Mouse (Mus musculus): Measurements from ENCODE around the gene S100a11. TPM values are rescaled to one million over a fixed set of nuclear protein-coding genes. Genes with fewer than 3 reads are reported as not detected.

Gene S100a11
- polyA plus RNA-seq (2012; fragmentation: generic; extraction: Trizol): 1,972 TPM

- H3K36me3 ChIP-seq (ENCODE audit: control insufficient read depth, insufficient read depth): peaks cover 22% of the 10 kb centered on the region
These were observed at the start of gene S100a11 for GRCm38 (mm10) chr3:93520330-93521193. Gene S100a11 (plus strand): TSS chr3:93520488.

GRCm38 (mm10) chr3:93480053-93480452, 40.2 kb upstream of the S100a11 start:
- Histone ChIP-seq H3K4me2 (ENCODE audit: low read depth) (no peak overlapping the region), H3K79me2 (ENCODE audit: control insufficient read depth, insufficient read depth) (no peaks in the 10 kb centered on the region), H3K36me3 (ENCODE audit: control insufficient read depth, insufficient read depth) (no peaks in the 10 kb centered on the region), H3K27me3 (ENCODE audit: control insufficient read depth, insufficient read depth, insufficient read length) (no peaks in the 10 kb centered on the region), H3K4me3 (no peak overlapping the region), H3ac (ENCODE audit: control insufficient read depth, insufficient read length) (no peak overlapping the region)
- TF ChIP-seq USF1 (IDR thresholded peaks at IDR 0.05; ENCODE audit: low read depth) (no peak), TCF3 (IDR thresholded peaks at IDR 0.05; ENCODE audit: insufficient read length, low read depth) (no peak), POLR2A (IDR thresholded peaks at IDR 0.05; ENCODE audit: insufficient read length, low read depth) (no peak), MAX (IDR thresholded peaks at IDR 0.05; ENCODE audit: low read depth) (no peak), MYOD1 (IDR thresholded peaks at IDR 0.05; ENCODE audit: control insufficient read depth in 1 of 3, insufficient read length in 2 of 3, low read depth in 2 of 3) (no peak), TCF12 (IDR thresholded peaks at IDR 0.05; ENCODE audit: insufficient read depth, poor library complexity, severe bottlenecking) (no peak), E2F4 (IDR thresholded peaks at IDR 0.05; ENCODE audit: insufficient read depth) (no peak), SRF (IDR thresholded peaks at IDR 0.05; ENCODE audit: control insufficient read depth, insufficient read length, low read depth) (no peak), POLR2AphosphoS2 (IDR thresholded peaks at IDR 0.05; ENCODE audit: insufficient read length, low read depth) (no peak), CEBPB (IDR thresholded peaks at IDR 0.05; ENCODE audit: insufficient read depth, poor library complexity, severe bottlenecking) (no peak), MYOG (IDR thresholded peaks at IDR 0.05; ENCODE audit: control insufficient read depth in 1 of 3, insufficient read depth in 1 of 3, insufficient read length in 2 of 3, low read depth in 2 of 3) (no peak), REST (IDR thresholded peaks at IDR 0.05; ENCODE audit: insufficient read depth, insufficient read length) (no peak)

More at GRCm38 (mm10) chr3:93520330-93521193, at the start of gene S100a11:
- TF ChIP-seq POLR2AphosphoS2 (IDR thresholded peaks at IDR 0.05; ENCODE audit: insufficient read length, low read depth): peak; percentile 86
- peak; percentile 68 for TF ChIP-seq POLR2A (IDR thresholded peaks at IDR 0.05; ENCODE audit: insufficient read length, low read depth)
- TF ChIP-seq MYOD1 (IDR thresholded peaks at IDR 0.05; ENCODE audit: control insufficient read depth in 1 of 3, insufficient read length in 2 of 3, low read depth in 2 of 3): no peak
- no peak for TF ChIP-seq E2F4 (IDR thresholded peaks at IDR 0.05; ENCODE audit: insufficient read depth)
- TF ChIP-seq MYOG (IDR thresholded peaks at IDR 0.05; ENCODE audit: control insufficient read depth in 1 of 3, insufficient read depth in 1 of 3, insufficient read length in 2 of 3, low read depth in 2 of 3): no peak
- TF ChIP-seq SRF (IDR thresholded peaks at IDR 0.05; ENCODE audit: control insufficient read depth, insufficient read length, low read depth): no peak
- Histone ChIP-seq H3K27me3 (ENCODE audit: control insufficient read depth, insufficient read depth, insufficient read length) (no peaks in the 10 kb centered on the region), H3K4me3 (peak within 1 kb of the TSS; percentile 65), H3ac (ENCODE audit: control insufficient read depth, insufficient read length) (no peak within 1 kb of the TSS), H3K4me2 (ENCODE audit: low read depth) (peak within 1 kb of the TSS; percentile 76), H3K79me2 (ENCODE audit: control insufficient read depth, insufficient read depth) (peaks cover 39% of the 10 kb centered on the region)

GRCm38 (mm10) chr3:93481982-93482616, 38.2 kb upstream of the S100a11 start:
- H3K27me3 ChIP-seq (ENCODE audit: control insufficient read depth, insufficient read depth, insufficient read length): no peaks in the 10 kb centered on the region

GRCm38 (mm10) chr3:93485611-93486010, 34.7 kb upstream of the S100a11 start:
- Histone ChIP-seq H3K4me2 (ENCODE audit: low read depth) (no peak overlapping the region), H3K4me3 (no peak overlapping the region), H3K36me3 (ENCODE audit: control insufficient read depth, insufficient read depth) (no peaks in the 10 kb centered on the region), H3ac (ENCODE audit: control insufficient read depth, insufficient read length) (no peak overlapping the region), H3K27me3 (ENCODE audit: control insufficient read depth, insufficient read depth, insufficient read length) (no peaks in the 10 kb centered on the region), H3K79me2 (ENCODE audit: control insufficient read depth, insufficient read depth) (no peaks in the 10 kb centered on the region)
- TF ChIP-seq CEBPB (IDR thresholded peaks at IDR 0.05; ENCODE audit: insufficient read depth, poor library complexity, severe bottlenecking) (0 out of 2 replicates have a peak, but pooled peaks have one; percentile 3), TCF12 (IDR thresholded peaks at IDR 0.05; ENCODE audit: insufficient read depth, poor library complexity, severe bottlenecking) (no peak)

More at GRCm38 (mm10) chr3:93481982-93482616, 38.2 kb upstream of the S100a11 start:
- no peaks in the 10 kb centered on the region for H3K79me2 ChIP-seq (ENCODE audit: control insufficient read depth, insufficient read depth)
- no peaks in the 10 kb centered on the region for H3K36me3 ChIP-seq (ENCODE audit: control insufficient read depth, insufficient read depth)
- no peak overlapping the region for H3ac ChIP-seq (ENCODE audit: control insufficient read depth, insufficient read length)
- TF ChIP-seq MYOG (IDR thresholded peaks at IDR 0.05; ENCODE audit: control insufficient read depth in 1 of 3, insufficient read depth in 1 of 3, insufficient read length in 2 of 3, low read depth in 2 of 3) (no peak), REST (IDR thresholded peaks at IDR 0.05; ENCODE audit: insufficient read depth, insufficient read length) (no peak), USF1 (IDR thresholded peaks at IDR 0.05; ENCODE audit: low read depth) (no peak), MAX (IDR thresholded peaks at IDR 0.05; ENCODE audit: low read depth) (no peak), MYOD1 (IDR thresholded peaks at IDR 0.05; ENCODE audit: control insufficient read depth in 1 of 3, insufficient read length in 2 of 3, low read depth in 2 of 3) (no peak), E2F4 (IDR thresholded peaks at IDR 0.05; ENCODE audit: insufficient read depth) (no peak), CEBPB (IDR thresholded peaks at IDR 0.05; ENCODE audit: insufficient read depth, poor library complexity, severe bottlenecking) (no peak), SRF (IDR thresholded peaks at IDR 0.05; ENCODE audit: control insufficient read depth, insufficient read length, low read depth) (no peak), POLR2AphosphoS2 (IDR thresholded peaks at IDR 0.05; ENCODE audit: insufficient read length, low read depth) (no peak), TCF12 (IDR thresholded peaks at IDR 0.05; ENCODE audit: insufficient read depth, poor library complexity, severe bottlenecking) (no peak), POLR2A (IDR thresholded peaks at IDR 0.05; ENCODE audit: insufficient read length, low read depth) (no peak), TCF3 (IDR thresholded peaks at IDR 0.05; ENCODE audit: insufficient read length, low read depth) (no peak)
- H3K4me2 ChIP-seq (ENCODE audit: low read depth): no peak overlapping the region
- no peak overlapping the region for H3K4me3 ChIP-seq

Data from myocyte (in vitro differentiated cells).